Mouse (Mus musculus): Measurements from ENCODE around the gene Gbp8. TPM values are rescaled to one million over a fixed set of nuclear protein-coding genes. Genes with fewer than 3 reads are reported as not detected.
"Not testable (repeated sequence)": the region's sequence is repeated elsewhere in the genome, so short reads cannot be mapped to it uniquely, and the experiment has no call there.

Gbp8 gene
- total RNA-seq (2021): 1 to 10 TPM in 1 of 2 experiments, under 1 TPM in 1; 0.43 to 1.4 TPM
- long read RNA-seq, experiment 1, partial matches to known transcripts: 2 of 5 reads
- long read RNA-seq, experiment 1, other reads (novel, unspliced or antisense): 3 of 5 reads
- long read RNA-seq, experiment 2, partial matches to known transcripts: 0 of 4 reads
- long read RNA-seq, experiment 2, other reads (novel, unspliced or antisense): 4 of 4 reads

DNA sequence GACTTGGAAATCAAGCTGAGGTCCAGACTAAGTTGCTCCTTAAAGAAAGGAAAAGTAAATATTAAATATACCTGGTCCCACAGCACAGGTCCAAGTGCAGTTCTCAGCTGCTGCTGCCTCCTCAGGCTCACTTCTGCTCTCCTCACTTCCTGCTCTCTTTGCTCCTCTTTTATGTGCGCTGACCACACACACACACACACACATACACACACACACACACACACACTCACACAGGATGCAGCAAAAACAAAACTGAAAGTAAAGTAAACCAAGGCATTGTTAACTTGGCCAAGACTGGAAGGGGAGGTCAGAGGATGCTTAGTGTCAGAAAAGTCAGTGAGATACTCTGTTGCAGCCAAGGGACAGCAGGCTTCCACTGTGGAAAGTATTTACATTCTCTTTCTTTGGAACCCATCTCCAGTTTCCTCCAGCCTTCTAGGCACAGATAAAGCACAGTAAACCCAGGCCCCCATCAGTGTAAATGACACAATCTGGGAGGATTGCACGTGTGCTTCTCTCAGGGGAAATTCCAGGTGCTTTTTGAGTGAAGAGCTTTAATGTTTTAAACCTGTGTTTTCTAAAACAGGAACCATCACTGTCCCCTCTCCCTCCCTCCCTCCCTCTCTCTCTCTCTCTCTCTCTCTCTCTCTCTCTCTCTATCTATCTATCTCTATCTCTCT is at the start of gene Gbp8, which contains the start of the genes Gbp9 and Gbp4:
TSS of gene Gbp8 (minus strand) at position 132 of the 680 bp plus-strand sequence.
TSS of gene Gbp9 (minus strand) at position 131 of the 680 bp plus-strand sequence.
TSS of gene Gbp4 (minus strand) at position 178 of the 680 bp plus-strand sequence.
- DNase-seq (ENCODE audit: low spot score in 2 of 2): not testable (repeated sequence)

DNA sequence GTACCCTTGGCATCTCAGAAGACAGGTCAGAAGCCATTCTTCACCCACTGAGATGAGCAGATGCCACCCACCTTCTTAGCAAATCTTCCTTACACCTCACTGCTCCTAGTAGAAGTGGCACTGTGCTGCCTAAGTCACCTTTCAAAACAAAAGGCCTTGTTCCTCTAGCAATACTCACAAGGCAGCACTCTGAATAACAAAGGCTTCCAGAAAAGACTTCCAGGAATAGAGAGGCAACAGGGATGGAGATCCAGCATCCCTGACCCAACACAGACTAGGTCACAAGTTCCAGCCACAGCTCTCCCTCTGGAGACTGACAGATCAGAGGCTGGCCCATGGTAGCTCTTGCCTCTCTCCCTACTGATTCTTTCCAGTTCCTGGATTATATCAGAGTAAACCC is 42.1 kb upstream of the Gbp8 start:
- DNase-seq (ENCODE audit: low spot score in 2 of 2): no peak

DNA sequence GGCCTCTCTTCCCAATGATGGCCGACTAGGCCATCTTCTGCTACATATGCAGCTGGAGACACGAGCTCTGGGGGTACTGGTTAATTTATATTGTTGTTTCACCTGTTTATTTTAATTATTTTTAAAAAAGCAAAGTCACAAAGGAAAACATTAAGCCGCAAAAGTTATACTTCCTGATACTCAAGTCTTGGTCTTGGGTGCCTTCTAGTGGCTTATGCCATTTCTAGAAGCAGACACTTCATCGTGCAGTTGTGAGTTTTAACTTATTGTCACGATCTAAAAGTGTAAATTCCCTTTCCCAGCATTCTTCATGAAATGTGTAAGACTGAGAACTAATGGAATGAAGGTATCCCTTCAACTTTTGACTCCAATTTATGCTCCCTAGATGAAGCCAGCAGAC is 17.2 kb upstream of the Gbp8 start:
- no peak for DNase-seq (ENCODE audit: low spot score in 2 of 2)

DNA sequence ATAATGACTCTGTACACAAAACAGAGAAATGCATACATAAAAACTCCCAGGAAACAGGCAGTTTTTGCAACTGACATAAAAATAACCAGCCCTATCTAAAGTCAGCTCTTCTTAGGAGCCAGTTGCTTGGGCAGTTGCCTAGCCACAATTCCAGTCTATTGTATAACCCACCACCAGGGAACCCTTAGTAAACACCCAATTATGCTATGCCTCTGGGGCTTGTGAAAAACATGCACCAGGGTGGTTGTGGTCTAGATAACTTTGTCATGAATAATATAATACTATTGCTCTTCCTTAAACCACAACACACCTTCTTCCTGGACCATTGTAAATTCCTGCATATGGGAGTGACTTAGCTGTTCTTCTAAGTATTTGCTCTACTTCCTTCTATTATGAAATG is 14.7 kb upstream of the Gbp8 start:
- DNase-seq (ENCODE audit: low spot score in 2 of 2): no peak

DNA sequence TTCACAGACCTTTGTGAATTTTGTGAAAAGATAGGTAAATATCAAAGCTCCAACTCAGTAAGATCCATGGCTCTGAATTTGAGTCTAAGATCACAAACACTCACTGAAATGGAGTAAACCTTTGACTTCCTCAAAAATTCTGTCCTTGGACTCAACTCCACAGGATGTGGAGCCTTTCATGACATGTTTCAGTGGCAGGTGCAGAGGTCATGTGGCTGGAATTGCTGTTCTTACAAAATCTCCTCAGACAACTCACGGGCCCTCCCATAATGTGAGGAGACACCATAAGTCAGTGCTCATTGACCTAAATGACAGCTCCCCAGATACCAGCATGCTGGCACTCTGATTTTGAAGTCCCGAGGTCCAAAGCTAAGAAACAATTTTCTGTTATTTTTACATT is 8.7 kb upstream of the Gbp8 start:
- DNase-seq (ENCODE audit: low spot score in 2 of 2): not testable (repeated sequence)

DNA sequence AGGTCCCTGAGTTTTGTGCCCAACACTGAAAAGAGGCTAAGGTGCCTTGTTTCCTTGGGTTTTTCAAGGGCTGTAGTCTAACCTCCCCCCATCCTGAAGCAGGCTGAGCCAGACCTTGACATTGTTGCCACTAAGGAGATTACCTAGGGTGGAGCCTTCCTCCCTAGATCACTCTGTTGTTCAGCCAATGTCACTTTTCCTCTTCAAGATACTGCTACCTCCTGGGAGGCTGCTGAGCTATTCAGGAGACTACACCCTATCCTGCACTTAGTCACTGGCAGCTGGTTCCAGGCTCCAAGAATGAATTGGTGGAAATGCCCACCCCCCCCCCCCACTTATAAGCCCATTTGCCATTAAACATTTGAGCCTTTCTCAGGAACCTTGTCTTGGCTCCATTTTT is 7.1 kb upstream of the Gbp8 start:
- DNase-seq (ENCODE audit: low spot score in 2 of 2): no peak

DNA sequence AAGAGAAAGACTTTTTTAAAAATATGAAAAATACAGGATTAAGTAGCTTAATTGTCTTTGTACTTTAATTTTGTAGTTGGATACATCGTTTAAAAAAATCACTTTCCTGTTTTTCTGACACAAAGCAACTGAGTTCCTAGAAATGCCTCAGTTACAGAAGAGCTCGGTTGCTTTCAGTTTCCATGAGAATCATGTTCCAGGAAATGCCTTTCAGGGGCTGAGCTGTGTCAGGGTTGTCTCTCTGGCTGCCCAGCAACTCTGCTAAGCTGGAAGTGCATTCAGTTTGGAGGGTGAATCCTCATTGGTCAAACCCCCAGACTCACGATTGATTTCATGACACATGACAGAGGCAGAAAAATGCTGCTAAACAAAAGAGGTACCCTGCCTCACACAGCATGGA is 6.4 kb upstream of the Gbp8 start:
- not testable (repeated sequence) for DNase-seq (ENCODE audit: low spot score in 2 of 2)

DNA sequence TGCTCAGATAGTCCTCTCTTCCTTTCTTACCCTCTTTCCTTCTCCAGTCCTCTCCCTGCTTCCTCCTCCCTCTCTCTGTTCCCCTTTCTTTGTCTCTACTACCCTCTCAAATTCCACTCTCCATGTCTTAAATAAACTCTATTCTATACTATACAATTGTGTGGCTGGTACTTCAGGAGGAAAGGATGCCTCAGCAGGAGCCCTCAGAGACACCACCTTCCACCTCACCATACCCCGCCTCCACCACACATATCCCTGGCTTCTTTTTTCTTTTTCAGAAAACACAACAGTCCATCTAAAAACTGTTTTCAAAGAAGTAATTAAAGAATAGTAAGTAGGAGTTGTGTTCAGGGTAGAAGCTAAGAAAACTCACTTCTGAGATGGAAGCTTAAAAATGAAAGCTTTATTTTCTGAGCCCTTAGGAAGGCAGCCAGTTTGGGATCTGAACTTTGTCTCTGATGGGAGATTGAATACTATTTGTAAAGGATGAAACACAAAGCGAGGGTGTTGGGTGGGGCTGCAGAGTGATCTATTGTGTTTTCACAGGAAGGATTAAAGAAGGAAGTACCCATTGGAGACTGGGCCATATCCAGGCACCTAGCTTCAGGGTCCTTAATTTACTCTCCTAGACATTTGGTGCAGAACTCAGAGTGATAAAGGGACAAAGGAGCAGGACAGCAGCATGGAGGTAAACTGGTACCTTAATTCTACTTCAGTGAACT is 910 bp upstream of the Gbp8 start:
- not testable (repeated sequence) for DNase-seq (ENCODE audit: low spot score in 2 of 2)

DNA sequence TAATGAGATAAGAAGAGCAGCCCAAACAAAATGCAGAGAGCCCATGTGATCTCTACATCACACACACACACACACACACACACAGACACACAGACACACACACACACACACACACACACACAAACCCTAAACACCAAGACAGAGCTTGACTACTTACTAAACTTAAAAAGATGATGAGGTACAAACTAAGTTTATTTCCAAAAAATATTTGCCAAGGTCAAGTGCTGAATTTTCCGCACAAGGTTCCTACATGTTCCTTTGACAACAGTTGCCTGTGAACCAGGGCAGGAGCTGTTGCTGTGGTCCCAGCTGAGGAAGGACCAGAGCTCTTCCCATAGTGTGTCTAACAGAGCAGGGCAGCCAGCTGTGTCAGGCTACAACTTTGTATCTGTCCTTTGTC is 434 bp downstream of the Gbp8 start:
- DNase-seq (ENCODE audit: low spot score in 2 of 2): no peak

DNA sequence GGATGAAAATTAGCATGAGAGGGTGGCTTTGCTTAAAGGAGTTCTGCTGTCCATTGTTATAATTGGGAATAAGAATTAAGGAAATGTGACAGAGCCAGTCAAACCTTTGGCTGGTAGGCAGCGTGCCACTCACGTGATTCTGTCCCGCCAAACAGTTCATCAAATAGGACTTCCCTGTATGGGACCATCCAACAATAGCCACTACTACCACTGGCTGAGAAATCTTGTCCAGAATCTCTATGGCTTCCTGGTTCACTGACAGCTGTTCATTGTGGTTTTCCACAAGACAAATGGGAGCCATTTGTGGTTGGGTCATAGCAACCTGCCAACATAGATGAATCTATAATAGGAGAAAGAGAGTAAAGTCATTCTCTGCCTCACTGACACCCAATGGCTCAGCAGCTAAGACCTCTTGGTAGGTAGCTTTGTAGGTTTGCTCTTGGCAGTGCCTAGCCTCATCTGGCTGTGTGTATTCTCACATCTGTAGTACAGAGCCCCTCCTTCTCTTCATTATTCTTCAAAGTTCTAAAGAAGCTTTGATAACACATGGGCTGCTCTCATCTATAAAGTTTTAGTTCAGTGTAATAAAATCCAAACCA is 2.5 kb downstream of the Gbp8 start:
- not testable (repeated sequence) for DNase-seq (ENCODE audit: low spot score in 2 of 2)

DNA sequence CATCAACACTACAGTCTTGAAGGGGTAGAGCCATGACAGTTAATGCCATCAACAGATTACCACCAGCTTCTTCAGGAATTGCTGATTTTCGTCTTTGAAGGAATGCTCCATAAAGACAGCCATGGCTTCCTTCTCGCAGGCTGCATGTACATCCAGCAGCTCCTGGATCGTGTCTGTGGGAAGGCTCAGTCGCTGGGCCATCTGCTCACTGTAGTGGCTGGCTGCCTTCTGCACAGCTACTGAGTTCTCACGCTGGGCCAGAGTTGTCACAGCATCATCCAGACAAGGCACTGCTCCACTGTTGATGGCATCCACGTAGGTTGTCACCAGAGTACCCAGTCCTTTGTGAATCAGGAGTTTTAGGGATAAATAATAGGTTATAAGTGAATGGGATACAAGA is 17.6 kb downstream of the Gbp8 start:
- not testable (repeated sequence) for DNase-seq (ENCODE audit: low spot score in 2 of 2)

DNA sequence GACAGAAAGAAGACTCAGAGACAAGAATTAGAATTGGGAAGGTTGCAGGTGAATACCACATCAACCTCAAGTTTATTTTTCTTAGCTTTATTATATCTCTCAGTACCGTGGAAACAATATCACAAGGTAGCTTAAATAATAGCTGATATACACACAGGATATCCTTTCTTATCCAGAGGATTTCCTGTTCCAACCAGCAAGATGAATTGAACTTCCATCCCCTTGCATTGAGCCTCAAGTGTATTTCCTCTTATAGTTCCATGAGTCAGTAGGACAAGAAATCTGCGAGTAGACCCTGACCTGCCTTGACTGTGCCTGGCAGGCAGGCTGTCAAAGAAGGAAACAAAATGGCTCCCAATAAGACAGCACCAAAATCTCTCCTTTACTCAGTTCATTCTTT is 23.6 kb downstream of the Gbp8 start:
- DNase-seq (ENCODE audit: low spot score in 2 of 2): no peak

DNA sequence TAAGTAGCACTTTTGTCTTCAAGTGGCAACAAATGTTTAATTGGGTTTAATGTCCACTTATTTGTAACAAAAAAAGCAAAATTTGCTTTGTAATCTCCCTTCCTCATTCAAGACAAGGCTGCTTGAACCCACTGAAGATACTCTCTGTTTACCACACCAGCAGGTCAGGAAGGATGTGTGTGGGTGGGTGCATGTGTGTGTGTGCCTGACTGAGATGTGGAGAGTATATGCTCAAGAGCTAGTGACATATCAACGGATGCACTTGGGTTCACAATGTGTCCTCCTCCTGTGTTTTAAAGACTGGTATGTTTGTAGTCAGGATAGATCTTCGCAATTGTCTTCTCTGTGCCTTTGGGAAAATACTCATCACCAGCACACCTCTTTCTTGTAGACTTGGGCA is 24.6 kb downstream of the Gbp8 start:
- DNase-seq (ENCODE audit: low spot score in 2 of 2): no peak

DNA sequence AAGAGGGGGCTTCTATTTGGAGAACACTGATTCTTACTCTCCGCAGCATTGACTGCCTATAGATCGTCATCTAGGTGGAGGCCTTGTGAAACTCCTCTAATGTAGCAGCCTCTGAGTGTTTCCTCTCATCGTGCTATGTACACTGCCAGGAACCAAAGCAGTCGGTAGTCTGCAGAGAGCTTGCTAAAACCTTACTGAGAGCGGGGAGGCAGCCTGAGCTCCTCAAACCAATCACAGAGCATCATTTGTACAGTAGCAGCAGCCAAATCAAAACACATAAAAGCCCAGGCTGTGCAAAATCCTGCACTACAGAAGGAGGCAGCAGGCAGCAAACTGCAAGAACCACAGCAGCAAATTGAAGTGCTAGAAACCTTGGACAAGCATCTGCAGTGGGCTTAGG is 25.7 kb downstream of the Gbp8 start:
- no peak for DNase-seq (ENCODE audit: low spot score in 2 of 2)

DNA sequence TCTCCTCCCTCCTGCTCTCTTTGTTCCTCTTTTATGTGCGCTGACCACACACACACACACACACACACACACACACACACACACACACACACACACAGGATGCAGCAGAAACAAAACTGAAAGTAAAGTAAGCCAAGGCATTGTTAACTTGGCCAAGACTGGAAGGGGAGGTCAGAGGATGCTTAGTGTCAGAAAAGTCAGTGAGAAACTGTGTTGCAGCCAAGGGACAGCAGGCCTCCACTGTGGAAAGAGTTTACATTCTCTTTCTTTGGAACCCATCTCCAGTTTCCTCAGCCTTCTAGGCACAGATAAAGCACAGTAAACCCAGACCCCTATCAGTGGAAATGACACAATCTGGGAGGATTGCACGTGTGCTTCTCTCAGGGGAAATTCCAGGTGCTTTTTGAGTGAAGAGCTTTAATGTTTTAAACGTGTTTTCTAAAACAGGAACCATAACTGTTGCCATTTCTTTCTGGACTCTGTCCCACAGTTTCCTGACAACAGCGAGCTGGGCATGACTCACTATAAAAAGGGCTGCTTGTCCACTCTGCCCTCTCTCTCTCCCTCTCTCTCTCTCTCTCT is 29.0 kb downstream of the Gbp8 start:
- peak; percentile 13 to 44 for DNase-seq (ENCODE audit: low spot score in 2 of 2)

DNA sequence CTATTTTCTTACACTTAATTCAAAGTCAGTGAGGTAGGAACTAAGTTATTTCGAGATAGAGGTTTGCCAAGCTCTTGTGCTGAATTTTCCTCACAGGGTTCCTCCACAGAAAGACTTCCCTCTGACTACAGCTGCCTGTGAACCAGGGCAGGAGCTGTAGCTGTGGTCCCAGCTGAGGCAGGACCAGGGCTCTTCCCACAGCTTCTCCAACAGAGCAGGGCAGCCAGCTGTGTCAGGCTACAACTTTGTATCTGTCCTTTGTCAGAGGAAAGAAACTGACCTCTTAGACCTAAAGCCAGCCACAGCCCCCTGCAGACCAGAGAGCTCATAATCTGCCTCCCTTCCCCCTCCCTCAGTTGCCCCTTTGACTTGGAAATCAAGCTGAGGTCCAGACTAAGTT is 29.6 kb downstream of the Gbp8 start:
- DNase-seq (ENCODE audit: low spot score in 2 of 2): not testable (repeated sequence)

DNA sequence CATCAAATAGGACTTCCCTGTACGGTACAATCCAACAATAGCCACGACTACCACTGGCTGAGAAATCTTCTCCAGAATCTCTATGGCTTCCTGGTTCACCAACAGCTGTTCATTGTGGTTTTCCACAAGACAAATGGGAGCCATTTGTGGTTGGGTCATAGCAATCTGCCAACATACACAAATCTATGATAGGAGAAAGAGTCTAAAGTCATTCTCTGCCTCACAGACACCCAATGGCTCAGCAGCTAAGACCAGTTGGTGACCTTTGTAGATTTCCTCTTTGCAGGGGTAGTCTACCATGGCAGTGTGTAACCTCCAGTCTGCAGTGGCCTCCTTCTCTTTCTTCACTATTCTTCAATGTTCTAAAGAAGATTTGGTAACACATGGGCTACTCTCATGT is 33.7 kb downstream of the Gbp8 start:
- not testable (repeated sequence) for DNase-seq (ENCODE audit: low spot score in 2 of 2)

DNA sequence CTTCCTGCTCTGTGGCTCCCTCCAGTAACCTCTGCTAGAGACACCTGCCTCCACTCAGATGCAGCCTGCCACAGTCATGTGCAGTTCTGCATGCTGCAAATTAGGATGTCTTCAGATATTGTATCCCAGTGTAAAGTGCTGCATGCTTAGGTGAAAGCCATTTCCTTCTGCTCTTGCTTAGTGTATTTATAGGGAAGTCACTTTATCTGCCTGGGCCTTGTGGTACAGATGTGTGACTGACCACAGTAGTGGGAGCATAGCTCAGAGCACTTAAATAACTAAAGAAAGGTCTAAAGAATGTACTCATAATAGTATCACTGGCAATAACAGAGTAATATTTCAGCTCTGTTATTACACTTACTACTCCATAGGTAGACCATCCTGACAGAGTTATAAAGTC is 57.4 kb downstream of the Gbp8 start:
- no peak for DNase-seq (ENCODE audit: low spot score in 2 of 2)

DNA sequence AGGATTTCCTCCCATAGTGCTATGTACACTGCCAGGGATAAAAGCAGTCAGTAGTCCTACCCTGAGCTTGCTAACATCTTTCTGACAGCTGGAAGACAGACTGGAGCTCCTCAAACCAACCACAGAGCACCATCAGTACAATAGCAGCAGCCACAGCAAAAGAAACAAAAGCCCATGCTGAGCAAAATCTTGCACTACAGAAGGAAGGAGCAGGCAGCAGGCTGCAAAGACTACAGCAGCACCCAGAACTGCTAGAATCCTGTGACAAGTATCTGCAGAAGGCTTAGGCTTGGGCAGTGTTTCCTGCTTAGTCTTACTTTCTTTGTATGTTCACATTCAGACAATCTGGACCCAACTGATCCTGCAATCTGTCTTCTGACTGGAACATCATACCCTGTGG is 71.0 kb downstream of the Gbp8 start:
- DNase-seq (ENCODE audit: low spot score in 2 of 2): not testable (repeated sequence)

DNA sequence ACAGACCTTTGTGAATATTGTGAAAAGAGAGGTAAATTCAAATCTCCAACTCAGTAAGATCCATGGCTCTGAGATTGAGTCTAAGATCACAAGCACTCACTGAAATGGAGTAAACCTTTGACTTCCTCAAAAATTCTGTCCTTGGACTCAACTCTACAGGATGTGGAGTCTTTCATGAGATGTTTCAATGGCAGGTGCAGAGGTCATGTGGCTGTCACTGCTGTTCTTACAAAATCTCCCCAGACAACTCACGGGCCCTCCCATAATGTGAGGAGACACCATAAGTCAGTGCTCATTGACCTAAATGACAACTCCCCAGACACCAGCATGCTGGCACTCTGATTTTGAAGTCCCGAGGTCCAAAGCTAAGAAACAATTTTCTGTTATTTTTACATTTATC is 74.9 kb downstream of the Gbp8 start:
- DNase-seq (ENCODE audit: low spot score in 2 of 2): not testable (repeated sequence)

DNA sequence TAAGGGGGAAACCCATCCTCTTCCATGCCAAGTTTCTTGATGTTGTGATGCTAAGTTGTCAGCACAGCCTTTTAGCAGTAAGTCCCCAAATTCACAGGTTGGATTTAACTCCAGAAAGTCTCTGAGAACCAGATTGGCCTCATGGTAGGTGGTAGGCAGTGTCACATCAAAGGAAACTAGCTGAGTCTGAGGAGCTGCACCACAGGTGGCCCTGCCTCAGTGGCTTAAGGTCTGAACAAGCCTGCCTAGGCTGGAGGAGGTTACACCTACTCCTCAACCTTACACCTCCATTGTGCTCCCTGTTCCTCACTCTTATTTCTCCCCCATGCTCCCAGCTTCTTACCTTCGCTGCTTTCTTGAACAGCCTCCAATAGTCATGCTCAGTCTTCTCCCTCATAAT is 76.0 kb downstream of the Gbp8 start:
- DNase-seq (ENCODE audit: low spot score in 2 of 2): no peak

Measured in adrenal gland, adult 18-20 months (tissue).